Mouse (Mus musculus) heart, postnatal 10 days (tissue): Measurements from ENCODE around the gene Mlxipl. TPM values are rescaled to one million over a fixed set of nuclear protein-coding genes. Genes with fewer than 3 reads are reported as not detected.
A peak's percentile ranks its signal among the peaks of the same experiment; 100 is the strongest.

Experiments
- DNase-seq, 2 experiments: peaks; one replicate each; pipeline ENCODE4 v3.0.0; 2021
- intact Hi-C: fragments of 180-260 bp; cut with DNase I; formaldehyde crosslinking; loops from one replicate; pipeline ENCODE4 v1.15.1; 2025
- total RNA-seq, 2 experiments: library from RNA; stranded (reverse); gene quantifications; 2 replicates each; pipeline ENCODE4 v1.2.3; 2021

Gene Mlxipl
- total RNA-seq, 2 experiments from 2014 or later = 12.2 to 15.9 TPM

DNA sequence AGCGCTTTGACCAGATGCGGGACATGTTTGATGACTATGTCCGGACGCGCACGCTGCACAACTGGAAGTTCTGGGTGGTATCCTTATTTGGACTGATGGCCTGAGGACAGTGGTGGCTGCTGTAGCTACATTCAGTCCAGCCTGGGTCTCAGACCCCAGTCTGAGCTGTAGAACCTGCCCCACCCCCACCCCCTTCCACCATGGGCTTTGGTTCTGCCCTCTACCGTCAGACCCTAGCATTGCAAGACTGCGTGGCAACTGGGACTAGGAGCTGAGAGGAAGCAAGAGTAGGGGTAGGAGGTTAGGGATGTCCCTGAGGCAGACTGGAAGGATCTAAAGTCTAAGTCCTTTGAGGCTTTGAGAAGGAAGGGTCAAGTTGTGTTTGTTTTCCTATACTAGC is 44.8 kb downstream of the Mlxipl start:
- peak; percentile 23 to 42 for DNase-seq
- intact Hi-C loops = no loop called here

DNA sequence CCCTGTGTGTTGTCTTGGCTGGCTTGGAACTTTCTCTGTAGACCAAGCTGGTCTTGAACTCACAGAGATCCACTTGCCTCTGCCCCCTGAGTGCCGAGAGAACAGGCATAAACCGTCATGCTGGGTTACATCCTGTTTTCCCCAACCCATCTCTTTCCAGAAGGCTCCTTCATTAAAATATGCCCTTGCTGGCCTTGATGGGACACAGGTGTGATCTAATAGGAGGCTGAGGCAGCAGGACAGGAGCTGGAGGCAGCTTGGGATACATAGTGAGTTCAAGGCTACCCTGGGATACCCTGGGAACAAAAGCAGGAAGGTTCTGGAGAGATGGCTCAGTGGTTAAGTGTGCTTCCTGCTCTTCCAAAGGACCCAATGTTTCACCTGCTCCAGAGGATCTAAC is 50.2 kb downstream of the Mlxipl start:
- intact Hi-C loops = no loop called here
- no peak for DNase-seq

DNA sequence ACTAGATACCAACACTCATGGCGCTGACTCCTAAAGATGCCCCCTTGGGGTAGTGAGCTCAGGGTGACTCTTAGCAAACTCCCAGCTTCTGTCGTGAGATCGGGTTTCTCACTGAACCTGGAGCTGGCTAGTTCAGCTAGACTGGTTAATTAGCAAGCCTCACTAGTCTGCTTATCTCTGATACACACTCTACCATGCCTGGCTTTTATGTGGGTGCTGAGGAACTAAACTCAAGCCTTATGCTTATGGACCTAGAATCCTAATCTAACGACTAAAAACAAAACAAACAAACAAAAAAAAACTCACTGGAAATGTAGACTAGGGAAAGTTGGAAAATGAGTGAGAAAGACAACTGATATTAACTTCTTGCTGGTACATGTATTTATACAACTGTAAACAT is 54.8 kb downstream of the Mlxipl start:
- DNase-seq = no peak
- intact Hi-C loops = no loop called here

DNA sequence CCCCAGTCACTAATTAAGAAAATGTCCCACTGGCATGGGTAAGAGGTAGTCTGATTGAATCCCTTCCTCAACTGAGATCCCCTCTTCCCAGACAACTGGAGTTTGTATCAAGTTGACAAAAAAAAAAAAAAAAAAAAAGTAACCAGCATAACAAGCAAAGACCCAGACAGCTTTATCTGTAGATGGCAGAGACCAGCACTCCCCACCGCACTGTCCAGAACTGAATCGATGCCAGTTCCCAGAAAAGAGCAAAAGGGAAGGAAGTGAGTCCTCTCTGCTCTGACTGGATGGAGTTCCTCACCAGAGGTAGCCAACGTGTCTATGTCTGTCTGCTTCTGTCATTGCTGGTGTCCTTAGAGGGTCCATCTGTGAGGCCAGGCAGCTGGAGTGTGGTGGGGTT is 55.8 kb downstream of the Mlxipl start:
- DNase-seq = no peak
- intact Hi-C loops = no loop called here

DNA sequence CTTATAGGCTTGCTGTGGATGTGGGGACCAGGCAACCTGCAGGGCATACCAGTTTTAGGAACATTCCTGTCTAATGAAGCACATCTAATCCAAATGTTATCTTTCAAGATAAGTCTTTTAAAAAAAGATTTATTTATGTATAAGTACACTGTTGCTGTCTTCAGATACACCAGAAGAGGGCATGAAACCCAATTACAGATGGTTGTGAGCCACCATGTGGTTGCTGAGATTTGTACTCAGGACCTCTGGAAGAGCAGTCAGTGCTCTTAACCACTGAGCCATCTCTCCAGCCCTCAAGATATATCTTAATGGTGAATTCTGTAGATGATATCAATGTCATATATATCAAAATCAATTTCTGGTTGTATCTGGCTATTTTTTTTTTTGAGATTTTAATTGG is 56.3 kb downstream of the Mlxipl start:
- DNase-seq = no peak
- intact Hi-C loops = no loop called here

DNA sequence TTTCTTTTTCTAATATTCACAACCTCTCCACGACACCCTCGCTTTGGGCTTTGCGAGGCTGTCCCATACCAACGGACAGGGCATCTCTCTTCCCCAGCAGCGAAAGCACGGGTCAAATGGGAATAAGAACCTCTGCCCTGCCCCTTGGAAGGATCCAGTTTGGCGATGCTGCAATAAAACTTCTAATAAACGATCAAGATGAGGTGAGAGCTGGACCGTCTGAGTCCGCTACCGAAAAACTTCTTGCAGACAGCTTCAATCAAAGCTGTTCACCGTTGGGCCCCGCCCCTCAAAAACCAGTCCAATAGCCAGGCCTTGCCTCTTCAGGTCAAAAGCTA is 59.0 kb downstream of the Mlxipl start:
- intact Hi-C loops = loop anchor here (2.0 kb wide), 1 partner anchor 40 kb away; no protein-coding TSS in a partner anchor
- no peak for DNase-seq

DNA sequence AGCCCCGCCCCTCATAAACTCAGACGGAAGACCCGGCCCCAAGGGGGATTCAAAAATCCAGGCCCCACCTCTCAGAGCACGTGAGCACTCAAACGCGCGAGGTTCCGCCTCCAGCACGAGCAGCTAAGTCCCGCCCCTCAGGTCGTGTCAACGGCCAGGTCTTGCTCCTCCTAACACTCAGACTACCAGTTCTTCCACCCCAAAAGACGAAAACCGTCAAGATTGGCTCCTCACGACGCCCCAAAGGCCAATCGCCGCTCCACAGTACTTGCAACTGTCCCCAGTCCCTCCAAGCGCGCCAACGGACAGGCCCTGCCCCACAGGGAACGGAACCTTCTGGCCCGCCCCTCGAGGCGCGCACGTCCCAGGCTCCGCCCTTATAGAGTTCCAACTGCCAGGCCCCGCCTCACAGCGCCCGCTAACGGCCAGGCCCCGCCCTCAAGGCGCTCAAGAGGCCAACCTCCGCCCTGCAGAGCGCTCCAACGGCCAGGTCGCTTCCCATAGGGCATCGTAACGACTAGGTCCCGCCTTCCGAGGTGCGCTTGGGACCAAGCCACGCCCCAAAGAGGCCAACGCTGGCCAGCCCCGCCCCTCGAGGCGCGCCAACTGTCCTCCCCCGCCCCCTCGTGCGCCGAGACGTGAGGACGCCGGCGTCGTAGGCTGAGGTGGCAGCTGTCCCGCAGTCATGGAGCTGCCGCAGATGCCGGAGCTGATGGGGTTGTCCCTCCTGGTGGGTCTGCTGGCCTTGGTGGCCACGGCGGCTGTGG is 59.5 kb downstream of the Mlxipl start, which contains the start of gene Tbl2:
Tbl2 (plus strand) TSS at position 605 of the 767 bp plus-strand sequence.
- DNase-seq = peak; percentile 99 to 100
- intact Hi-C loops = loop anchor here (2.0 kb wide), 1 partner anchor 40 kb away; no protein-coding TSS in a partner anchor

DNA sequence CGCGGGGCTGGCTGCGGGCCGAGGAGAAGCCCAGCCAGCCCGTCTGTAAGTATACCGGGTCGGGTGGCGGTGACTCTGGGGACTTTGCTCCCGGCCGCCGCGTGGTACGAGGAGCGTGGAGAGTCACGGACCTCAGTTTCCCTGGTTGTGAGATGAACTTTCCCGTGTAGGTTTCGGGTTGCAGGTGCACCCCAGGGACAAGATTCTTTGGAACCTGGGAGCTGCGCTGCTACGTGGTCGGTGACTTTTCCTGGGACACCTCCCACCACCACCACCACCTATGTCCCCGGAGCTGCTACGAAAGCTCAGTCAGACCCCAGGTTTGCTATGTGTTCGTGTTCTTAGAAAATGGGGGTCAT is 60.1 kb downstream of the Mlxipl start:
- intact Hi-C loops = loop anchor here (2.0 kb wide), 2 partner anchors 17 to 39 kb away; no protein-coding TSS in a partner anchor
- no peak for DNase-seq

DNA sequence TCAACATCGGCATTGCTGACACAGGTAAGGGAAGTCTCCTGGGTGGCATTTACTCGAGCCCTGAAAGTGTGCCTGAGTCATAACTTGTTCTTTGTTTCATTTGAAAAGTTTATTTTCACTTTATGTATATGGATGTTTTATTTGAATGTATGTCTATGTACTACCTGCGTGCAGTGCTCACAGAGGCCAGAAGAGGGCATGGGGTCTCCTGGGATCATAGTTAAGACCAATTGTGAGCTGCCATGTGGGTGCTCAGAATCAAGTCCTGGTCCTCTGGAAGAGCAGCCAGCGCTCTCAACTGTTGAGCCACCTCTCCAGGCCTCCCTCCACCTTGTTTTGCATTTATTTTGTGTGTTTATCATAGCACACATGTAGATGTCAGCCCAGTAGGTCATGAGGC is 66.8 kb downstream of the Mlxipl start:
- no peak for DNase-seq
- intact Hi-C loops = no loop called here

DNA sequence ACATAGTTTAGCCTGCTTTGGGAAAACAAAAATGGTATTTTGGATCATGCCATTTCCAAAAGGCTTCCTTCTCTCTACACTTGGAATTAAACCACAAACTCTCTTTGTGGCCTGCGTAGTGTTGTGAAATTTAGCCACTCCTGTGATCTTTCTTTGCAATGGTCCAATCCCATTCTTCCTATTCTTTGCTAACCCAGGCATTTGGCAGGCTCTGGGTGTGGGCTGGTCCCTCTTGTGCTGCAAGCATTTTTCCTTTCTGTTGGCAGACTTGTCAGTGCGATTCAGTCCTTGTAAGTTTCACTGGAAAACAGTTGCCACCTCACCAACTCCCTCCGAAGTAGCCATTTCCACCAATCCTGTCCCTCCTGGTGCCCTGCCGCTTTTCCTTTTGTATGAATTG is 71.5 kb downstream of the Mlxipl start:
- intact Hi-C loops = no loop called here
- peak; percentile 25 to 32 for DNase-seq

DNA sequence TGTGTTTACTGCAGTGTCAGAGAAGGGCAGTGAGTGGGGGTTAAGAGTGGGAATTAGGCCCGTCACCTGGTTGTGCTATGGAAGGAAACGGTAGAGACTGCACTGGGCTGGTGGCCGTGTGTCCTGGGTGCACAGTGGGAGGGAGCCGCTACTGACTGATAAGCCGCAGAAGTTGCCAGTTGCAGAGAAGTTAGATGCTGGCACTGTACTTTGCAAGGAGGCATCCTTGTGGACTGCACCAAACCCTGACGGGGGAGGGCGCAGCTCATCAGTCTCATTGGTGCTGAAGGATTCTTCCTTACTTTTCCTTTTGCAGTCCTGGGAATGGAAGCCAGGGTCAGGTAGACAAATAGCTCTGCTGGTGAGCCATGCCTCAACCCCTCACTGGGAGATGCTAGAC is 72.0 kb downstream of the Mlxipl start:
- intact Hi-C loops = no loop called here
- no peak for DNase-seq

DNA sequence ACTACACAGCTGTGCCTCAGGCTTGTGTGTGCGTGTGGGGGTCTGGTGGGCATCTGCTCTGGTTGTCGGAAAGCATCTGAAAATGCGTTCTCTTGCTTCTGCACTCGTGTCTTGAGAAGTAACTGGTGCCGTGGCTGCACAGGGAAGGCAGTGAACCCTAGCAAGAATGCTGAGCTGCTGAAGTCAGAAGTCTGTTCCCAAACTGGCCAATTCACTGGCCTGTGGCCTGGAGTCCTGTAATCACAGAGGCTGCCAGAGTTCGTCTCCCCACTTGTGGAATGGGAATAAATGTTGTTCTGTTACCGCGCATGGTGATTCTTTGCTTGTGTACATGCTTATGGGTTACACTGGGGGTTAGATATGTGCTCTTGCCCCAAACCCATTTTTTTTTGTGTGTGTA is 72.7 kb downstream of the Mlxipl start:
- DNase-seq = no peak
- intact Hi-C loops = no loop called here

DNA sequence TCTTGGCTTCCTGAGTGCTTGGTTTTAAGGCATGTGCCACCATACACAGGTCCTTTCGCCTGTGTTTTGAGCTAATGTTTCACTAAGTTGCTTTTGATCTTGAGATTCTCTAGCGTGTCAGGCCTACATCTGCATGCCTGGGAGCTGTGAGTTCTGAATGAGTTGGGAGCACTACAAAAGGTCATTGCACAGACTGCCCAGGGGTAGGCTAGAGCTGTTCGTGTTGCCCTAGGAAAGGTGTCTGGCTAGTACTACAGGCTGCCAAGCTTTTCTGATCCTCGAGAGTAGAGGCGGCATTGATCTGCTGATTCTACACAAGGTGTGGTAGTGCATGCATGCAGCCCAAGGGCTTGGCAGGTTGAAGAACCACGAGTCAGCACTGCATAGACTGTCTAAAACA is 73.1 kb downstream of the Mlxipl start:
- no peak for DNase-seq
- intact Hi-C loops = no loop called here

DNA sequence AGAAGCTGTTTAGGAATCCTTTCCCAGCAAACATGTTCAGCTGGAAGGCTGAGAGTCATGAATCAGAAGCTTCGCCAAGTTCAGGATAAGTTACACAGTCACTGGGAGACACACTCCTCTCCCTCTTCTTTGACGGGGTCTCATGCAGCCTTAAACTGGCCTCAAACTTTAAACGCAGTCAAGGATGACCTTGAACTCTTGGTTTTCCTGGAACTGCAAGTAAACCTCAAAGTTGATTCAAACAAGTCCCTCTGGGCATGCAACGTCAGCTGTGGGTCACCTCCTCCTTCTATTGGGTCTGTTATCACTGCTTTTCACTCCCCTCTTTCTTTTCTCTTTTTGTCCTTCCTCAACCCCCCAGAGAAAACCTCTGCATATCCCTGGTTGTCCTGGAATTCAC is 77.2 kb downstream of the Mlxipl start:
- intact Hi-C loops = loop anchor here (2.0 kb wide), 1 partner anchor 16 kb away; no protein-coding TSS in a partner anchor
- no peak for DNase-seq

DNA sequence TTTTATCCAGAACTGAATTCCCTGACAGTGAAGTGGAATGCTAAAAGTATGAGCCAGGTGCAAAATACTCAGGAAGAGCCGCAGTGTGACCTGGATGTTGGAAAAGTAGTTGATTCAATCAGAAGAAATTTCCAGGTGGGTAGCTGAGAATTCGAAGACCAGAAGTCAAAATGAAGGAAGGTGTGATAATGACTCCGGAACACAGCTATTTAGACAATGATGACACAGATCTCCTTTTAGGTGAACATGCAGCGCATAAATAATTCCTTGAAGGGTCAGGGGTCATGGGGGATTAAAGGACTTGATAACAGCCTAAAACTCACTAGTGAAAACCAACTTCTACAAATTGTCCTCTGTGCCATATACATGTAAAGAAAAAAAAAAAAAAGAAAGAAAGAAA is 77.8 kb downstream of the Mlxipl start:
- no peak for DNase-seq
- intact Hi-C loops = loop anchor here (2.0 kb wide), 1 partner anchor 17 kb away; no protein-coding TSS in a partner anchor

DNA sequence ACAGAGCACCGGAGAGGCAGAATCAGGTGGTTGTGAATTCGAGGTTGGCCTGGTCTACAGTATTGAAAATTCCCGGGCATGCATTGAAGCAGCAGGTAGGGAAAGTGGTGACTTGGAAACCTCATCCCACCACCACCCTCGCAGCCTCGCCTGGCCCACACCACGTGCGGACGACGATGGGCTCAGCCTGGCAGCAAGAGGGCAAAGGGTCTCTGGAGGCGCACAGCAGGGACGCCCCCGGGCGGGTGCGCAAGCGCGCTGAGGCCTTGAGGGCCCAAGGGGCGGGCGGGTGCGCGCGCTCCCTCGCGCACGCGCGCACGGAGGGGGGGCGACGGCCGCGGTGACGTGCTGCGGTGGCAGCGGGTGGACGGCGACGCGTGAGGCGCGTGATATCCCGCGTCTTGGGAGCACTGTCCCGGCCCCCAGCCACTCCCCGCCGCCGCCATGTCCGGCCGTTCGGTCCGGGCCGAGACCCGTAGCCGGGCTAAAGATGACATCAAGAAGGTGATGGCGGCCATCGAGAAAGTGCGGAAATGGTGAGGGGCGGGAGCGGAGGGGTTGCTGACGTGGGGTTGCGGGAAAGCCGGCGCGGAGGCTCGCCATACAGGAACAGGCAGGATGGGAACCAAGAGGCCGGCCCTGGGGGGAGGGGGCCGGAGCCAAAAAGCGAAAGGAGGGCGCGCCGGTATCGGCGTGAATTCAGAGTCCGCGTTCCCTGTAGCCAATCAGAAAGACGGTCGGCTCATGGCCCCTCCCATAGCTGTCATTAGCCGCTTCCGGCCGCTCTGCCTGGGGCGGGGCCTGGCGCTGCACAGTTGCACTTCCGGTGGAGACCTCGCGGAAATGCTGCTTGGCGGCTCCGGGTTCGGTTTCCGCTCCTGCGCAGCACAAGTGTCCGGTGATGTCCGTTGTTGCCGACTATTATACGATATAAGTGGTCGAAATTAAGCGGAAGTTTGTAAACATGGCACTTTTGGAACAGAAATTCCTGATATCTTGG is 78.7 kb downstream of the Mlxipl start, which contains the start of gene Bcl7b:
Bcl7b (plus strand) TSS at position 221 of the 1,000 bp plus-strand sequence.
- intact Hi-C loops = loop anchor here (1.0 kb wide), 1 partner anchor 18 kb away; no protein-coding TSS in a partner anchor
- peak; percentile 98 for DNase-seq

DNA sequence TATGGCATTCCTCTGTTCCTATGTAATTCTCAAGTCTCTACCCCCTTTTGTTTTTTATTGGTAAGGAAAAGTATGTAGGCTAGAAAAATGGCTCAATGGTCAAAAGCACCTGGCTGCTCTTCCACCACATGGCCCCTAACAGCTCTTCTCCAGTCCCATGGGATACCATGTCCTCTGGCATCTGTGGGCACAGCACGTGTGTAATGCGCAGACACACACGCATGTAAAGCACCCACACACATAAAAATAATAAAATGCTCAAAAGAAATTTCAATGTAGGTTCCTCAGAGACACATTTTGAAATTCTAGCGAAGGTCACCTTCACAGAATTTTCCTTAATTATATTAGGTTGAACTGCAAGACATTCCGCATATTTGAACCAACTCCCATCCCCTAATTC is 79.8 kb downstream of the Mlxipl start:
- no peak for DNase-seq
- intact Hi-C loops = loop anchor here (1.0 kb wide), 1 partner anchor 17 kb away; no protein-coding TSS in a partner anchor

DNA sequence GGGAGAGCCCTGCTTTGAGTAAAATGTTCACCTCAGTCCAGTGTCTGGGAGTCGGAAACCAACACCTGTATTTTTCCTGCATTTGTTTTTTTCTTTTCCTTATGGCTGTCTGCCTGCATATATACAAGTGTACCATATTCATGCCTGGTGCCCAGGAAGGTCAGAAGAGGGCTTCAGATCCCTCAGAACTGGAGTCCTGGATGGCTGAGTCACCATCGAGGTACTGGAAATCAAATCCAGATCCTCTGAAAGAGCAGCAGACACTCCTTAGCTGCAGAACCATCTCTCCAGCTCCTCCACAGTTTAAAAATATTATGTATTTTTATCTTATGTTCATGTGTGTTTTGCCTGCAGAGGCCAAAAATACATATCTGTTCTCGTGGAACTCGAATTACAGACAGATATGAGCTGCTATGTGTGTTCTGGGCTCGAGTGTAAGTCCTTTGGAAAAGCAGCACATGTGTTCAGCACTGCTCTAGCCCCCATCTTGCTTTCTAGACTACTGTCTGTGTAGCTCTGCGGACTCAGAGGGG is 82.1 kb downstream of the Mlxipl start:
- intact Hi-C loops = no loop called here

DNA sequence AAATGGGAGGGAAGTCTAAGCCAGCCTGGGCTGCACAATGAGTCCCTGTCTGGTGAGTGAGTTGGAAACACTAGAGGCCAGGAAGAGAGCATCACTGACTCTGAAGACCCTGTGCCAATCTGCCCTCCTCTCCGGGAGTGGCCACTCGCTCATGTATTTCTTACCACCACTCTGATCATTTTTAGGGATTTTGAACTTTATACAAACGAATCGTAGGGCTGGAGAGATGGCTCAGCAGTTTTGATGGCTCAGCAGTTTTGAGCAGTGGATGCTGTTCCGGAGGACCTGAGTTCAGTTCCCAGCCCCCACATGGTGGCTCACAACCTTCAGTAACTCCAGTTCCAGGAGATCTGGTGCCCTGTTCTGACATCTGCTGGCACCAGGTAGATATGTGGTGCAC is 83.3 kb downstream of the Mlxipl start:
- intact Hi-C loops = no loop called here
- DNase-seq = no peak

More for the DNA sequence above, 82.1 kb downstream of the Mlxipl start:
- no peak for DNase-seq

DNA sequence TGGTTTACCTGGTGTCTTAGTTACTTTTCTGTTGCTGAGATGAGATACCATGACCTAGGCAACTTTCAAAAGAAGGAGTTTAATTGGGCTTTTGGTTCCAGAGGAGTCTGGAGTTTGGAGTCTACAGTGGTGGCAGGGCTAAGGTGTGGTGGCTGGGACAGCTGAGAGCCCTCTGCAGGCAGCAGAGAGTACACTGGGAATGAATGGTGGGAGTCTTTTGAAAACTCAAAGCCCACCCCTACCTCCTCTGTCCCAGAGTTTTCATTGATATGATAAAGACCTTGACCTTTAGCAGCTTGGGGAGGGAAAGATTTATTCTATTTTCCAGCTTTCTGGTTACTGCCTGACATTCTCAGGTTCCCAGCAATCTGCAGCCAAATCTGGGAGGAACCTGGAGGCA is 85.4 kb downstream of the Mlxipl start:
- DNase-seq = no peak
- intact Hi-C loops = no loop called here

DNA sequence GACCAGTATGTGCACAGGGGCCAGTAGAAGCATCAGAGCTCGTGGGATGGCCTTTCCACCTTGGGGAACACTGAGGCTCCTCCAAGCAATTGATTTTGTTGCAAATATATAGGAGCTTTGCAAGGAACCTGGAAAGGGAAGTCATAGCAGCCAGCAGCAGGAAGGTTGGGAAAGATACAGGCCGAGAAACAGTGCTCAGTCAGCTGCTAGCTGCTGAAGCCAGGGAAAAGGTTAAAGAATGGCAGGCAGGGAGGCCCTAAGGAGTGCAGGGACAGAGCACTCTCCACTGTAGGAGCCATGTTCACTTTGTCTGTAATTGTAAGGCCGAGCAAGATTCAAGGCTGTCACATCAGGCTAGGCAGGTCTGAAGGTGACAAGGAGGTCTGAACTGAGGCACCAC is 88.8 kb downstream of the Mlxipl start:
- no peak for DNase-seq
- intact Hi-C loops = no loop called here
